Mouse (Mus musculus): ENCODE data around the gene Hnf1b. TPM values are rescaled to one million over a fixed set of nuclear protein-coding genes. Genes with fewer than 3 reads are reported as not detected.

Gene Hnf1b
- not detected for total RNA-seq (2022)

DNA sequence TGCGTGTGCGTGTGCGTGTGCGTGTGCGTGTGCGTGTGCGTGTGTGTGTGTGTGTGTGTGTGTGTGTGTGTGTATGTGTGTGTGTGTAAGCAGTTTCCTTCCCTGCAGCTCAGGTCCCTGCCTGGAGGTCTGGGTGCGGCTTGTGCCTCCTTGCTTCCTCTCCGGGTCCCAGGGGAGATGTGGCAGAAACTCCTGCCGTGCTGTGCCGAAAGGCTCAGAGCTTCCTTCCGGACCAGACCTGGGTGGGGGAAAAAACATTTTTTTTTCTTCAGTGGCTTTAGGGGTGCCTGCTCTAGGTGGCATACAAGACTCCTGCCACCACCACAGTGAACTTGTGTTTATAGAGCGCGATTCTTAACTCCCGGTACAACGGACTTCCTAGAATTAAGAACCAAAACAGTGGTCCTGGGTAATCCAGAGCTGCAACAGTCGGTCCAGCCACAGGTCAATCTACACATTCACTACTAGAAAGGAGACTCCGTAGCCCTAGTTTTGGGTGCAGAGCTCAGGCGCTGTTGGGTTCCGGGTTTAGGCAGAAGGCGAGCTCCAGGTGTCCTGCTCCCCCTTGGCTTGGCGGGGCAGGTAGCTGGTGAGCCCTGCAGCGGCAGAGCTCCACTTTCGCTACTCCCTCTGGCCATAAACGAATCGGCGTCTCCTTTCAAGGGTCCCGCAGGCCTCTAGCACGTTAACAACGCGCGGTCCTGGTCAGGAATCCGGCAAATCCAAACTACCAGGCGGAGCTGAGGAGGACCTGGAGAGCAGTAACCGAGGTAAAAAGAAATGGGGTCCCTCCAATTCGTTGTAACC, at the start of gene Hnf1b:
Gene Hnf1b, plus strand, starts transcription at position 535 of the 807 bp plus-strand sequence.
- DNase-seq (ENCODE audit: low spot score in 2 of 2): no peak

DNA sequence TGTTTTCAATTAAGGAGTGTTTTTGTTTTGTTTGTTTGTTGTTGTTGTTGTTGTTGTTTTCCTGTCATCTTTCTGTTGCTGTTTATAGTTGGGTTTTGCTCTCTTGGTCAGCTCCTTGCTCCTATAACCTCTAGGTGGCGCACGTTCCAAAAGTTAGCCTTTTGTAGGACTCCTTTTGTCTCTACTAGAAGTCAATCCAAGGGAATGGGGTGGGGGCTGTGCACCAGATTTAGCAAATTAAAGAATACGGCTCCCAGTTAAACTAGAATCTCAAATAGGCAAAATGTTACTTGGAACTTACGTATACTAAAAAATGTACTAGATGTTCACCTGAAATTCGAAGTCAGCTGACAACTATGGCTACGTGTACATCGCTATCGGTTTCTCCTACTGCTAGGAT, 47.7 kb upstream of the Hnf1b start:
- no peak for DNase-seq (ENCODE audit: low spot score in 2 of 2)

DNA sequence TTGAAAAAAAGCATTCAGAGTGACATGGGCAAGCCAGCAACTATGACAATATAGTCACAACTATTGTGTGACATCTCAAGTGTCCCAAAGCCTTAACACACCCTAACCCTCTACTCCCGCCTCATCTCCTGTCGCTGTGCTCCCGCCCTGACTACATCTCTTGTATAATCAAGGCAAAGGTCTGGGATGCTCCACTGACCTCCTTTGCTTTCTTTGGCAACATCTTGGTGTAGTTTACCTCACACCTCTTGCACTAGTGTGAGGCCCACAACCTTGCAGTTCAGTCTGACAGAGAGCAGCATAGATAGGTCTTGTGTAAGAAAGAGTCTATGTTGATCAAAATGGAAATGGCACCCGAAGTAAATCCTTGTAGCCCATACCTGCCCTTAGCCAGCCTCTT, 47.3 kb upstream of the Hnf1b start:
- no peak for DNase-seq (ENCODE audit: low spot score in 2 of 2)

DNA sequence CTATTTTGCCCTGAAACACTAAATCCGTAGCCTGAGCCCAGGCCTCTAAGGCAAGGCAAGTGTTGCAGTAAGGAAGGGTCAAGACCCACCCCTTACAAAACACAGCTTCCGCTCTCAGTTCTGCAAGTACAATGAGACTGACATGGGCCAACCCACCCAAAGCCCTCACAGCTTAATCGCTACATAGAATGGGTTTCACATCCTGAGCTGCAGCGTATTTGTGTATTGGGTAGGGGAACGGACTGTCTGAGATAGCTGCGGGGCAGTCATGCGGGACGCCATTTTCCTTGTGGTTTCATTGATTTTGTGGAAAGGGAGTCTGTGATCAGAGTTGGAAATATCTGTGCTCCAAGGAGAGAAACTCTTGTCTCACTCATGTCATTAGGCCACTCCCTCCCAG, 39.4 kb upstream of the Hnf1b start:
- no peak for DNase-seq (ENCODE audit: low spot score in 2 of 2)

DNA sequence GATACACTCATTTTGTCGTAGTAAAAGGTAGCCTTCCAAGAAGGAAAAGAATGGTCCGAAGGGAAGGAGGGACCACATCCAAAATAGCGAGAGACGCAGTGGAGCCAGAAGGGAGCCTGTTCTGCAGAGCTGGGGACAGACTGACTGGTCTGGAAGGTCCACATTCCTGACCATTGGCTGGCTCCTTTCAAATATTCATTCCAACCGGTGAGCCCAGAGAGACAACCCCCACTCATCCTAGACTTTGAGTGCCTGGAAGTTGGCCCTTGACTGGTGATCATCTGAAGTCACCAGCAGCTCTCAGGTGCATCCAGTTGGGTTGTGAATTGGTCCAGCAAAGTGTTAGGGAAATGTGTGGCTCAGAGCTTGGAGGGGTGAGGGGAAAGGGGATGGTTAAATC, 34.7 kb upstream of the Hnf1b start:
- no peak for DNase-seq (ENCODE audit: low spot score in 2 of 2)

DNA sequence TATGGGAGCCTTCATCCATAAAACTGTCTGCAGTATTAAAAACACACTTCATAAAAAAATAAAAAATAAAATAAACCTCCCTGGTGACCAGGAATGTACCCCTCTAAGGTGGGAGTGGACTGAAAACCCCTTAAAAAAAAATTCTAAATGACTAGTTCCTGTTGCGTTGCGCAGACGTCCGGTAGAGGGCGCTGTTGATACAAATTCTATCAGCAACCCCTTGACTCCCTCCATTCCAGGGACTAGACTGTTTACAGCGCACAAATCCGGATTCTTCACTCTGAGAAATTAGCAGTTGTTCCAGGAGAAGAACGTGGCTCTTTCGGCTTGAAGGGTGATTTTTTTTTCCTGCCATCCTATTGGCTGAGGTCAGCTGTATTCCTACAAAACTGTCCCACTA, 34.2 kb upstream of the Hnf1b start:
- DNase-seq (ENCODE audit: low spot score in 2 of 2): peak in 1 of 2 experiments; percentile 19

DNA sequence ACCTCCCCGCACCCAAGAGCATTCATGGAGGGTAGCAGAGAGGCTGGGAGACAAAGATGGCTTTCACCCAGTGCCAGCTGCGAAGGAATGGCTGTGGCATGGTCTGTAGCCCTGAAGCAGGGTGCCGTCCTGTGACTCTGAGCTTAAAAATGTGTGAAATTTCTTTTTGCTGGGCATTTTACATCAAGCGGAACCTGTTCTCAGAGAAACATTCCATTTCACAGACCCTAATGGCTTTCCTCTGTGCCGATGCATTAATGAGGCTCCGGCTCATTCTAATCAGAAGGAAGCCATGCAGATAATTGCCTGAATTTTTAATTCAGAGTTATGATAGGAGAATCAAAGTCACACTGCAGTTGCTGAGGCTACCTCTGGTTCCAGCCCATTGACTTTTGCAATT, 32.8 kb upstream of the Hnf1b start:
- no peak for DNase-seq (ENCODE audit: low spot score in 2 of 2)

DNA sequence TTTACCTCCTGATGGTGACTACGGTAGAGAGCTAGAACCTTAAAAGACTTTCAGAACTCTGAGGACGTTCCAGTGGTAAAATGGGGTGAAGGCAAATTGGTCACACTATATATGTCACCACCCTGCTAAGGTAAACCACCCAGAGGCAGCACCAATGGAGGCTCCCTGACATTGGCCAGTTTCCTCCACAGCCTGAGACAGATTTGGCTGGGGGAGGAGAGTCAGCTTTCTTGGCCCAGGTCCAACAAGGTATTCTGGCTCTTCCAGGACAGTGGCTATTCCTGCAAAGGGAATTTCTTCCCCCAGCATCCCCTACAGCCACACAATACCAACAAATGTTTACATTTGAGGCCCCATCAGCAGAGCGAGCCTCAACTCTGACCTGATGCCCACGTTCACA, 31.9 kb upstream of the Hnf1b start:
- no peak for DNase-seq (ENCODE audit: low spot score in 2 of 2)

DNA sequence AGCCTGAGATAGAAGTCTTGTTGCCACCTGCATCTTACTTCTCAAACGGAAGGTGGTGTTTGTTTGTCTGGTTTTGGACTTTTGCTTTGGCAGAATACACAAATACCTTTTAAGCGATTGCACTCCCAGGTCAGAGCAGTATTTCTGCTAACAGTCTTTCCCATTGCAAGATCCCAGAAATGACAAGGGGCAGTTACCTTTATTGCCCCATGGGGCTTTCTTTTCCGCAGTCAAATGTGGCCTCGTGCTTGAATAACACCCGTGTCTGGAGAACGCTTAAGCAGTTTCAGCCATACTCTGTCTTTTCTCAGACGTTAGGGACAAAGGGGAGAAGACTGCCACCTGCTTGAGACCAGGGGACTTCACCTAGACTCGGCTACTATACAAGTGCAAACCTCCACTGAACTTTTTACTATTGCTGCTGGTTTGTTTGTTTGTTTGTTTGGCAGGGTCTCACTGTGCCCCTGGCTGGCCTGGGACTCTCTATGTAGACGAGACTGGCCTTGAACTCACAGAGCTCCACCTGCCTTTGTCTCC, 31.2 kb upstream of the Hnf1b start:
- DNase-seq (ENCODE audit: low spot score in 2 of 2): no peak

DNA sequence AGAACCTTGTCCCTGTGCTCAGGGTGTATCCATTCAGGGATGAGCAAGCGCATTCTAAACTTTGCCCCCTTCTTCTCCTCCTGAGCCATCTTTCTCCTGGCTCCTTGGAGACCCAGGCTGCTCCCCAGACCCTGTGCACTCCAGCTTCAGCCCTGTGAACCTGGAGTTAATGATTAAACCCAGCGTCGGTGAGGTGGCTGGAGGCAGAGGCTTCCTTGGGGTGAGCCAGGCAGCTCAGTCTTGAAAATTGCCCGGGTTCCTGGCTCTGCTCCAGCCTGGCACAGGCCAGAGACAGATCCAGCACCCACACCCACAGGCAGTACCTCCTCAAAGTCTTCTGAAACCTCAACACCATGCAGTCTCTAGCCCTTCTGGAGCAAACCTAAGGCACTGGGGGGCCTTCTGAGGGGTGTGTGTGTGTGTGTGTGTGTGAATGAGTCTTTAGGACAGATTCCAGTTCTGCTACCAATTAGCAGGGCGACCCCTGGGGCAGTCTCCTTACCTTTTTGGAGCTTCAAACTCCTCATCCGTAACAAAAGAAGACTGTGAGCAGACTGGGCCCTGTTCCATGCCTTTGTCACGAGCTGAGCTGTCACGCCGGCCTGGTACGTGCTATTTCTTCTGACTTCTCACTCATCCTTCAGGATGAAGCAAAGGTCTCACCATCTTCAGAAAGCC, 29.9 kb upstream of the Hnf1b start:
- DNase-seq (ENCODE audit: low spot score in 2 of 2): no peak

DNA sequence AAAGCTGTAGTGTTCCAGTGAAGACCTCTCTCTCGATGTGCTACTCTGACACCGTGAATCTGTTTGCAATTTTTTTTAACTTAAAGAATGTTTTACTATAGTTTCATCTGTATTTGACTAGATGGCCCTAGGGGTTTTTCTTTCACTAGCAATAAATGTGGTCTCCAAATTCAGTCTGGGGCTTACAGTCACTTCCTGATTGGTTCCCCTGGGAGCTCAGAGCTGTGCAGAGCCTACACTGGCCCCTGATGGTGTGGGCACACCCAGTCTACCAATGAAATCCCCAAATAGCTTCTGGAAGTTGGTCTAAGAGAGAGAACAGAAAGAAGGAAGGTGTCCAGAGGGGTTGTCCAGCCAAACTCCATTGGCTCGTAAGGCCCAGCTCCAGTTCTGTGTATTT, 23.7 kb upstream of the Hnf1b start:
- DNase-seq (ENCODE audit: low spot score in 2 of 2): no peak

DNA sequence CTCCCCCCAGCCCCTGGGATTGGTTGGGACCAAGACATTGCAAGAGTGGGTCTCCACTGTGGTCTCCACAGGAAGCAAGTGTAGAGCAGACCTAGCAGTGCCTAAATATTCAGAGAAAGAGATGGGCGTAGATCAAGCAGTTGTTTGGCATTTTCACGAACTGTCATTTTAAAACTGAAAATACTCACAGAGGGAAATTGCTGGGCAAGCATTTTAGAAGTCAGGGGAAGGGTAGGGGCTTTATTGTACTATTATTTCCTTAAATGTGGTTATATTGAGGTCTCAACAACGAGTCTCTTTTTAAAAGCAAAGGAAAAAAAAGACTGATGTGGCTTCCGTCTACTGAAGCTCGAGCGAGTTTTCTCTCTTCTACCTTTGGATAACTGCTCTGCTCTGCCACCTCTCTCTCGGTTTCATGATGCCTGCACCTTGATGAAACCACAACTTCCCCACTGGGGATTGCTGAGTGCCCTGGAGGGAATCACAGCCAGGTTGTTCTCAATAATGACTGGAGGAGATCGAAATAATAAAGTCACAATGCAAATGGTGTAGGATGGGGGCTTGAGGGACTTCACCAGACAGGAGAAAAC, 21.2 kb upstream of the Hnf1b start:
- DNase-seq (ENCODE audit: low spot score in 2 of 2): no peak

DNA sequence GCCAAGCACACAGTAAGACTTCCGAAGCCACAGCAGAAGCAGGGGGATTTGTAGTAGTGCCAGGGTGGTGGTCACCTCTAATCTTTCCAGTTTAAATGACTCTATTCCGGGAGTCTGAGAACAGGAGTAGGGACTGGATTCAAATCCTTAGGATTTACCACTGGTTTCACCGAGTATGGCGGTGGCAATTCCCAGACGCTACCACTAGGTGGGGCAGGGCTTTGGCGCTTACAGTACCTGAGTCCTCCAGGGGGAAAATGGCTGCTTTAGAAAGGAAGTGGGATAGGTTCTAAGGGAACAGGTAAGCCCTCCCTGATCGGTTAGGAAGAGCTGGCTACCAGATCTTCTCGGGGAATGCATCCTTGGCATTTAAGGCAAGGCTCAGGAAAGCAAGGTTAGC, 17.5 kb upstream of the Hnf1b start:
- DNase-seq (ENCODE audit: low spot score in 2 of 2): no peak

DNA sequence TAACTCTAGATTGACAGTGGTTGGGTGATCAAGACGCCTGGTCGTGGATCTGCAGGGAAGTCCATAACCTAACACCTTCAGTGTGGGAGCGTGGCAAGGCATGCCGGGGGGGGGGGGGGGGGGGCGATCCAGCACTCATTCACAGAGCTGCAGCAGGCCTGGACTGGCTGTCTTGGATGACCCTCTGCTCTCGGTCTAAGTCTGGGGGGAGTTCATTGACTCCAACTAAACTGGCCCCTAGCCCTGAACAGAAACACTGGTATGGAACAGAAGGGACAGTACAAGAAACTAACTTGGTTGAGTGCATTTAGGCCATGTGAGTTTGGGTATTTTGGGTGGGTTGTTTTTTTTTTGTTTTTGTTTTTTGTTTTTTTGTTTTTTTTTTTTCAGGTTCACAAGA, 16.3 kb upstream of the Hnf1b start:
- no peak for DNase-seq (ENCODE audit: low spot score in 2 of 2)

DNA sequence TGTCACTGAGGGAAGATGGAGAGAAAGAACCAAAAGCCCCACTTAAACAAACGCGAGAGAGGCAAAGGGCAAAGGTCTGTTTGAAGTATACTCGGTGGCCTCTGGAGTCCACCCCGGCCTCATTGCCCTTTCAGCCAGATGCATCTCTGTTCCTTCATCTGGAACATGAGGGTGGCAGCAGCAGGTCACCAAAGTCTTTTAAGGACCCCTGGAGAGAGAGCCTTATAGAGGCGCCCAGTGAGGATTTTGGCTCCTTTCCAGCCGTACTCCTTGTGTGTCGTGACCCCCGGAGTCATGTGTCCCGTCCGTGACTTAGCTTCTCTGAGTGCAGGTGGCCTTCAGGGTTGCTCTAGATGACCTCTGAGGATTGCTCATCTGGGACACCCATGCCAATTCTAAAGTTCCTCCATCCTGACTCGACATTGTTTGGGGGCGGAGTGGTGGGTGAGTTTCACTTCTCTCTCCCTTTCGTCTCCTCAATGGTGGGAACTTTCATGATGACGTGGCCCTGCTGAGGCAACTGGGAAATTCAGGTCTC, 15.8 kb upstream of the Hnf1b start:
- no peak for DNase-seq (ENCODE audit: low spot score in 2 of 2)

DNA sequence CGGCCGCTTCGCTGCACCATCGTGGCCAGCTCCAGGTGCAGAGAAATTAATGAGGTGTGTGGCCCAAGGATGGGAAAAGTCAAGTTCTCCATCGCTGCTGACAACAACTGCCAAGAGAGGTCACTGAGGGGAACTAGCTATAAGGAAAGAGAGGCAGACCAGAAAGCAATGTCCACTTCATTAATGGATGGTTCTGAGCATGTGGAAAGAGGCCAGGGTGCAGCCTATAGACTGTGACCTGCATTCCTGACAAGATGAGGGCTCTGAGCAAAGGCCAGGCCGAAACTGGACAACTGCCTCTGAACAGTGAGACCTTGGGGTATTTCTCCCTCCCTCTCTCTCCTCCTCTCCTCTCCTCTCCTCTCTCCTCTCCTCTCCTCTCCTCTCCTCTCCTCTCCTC, 10.4 kb upstream of the Hnf1b start:
- DNase-seq (ENCODE audit: low spot score in 2 of 2): no peak

DNA sequence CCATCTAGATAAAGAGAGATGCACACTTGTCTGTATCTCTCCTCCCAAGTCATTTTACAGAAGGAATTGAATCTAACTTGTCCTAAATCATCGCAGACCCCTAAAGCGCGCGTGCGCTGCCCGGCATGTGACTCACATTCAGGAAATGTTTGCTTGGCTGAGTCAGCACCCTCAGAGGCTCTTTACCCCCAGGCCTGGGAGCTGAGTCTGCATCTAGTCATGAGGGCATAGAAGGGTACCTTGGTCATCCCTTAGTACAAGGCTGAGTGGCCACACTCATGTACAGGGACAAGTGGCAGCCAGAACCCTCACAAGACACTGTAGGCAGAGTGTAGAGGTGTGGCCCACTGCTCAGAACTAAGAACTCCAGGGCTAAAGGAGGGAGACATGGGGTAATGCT, 6.3 kb upstream of the Hnf1b start:
- DNase-seq (ENCODE audit: low spot score in 2 of 2): no peak

DNA sequence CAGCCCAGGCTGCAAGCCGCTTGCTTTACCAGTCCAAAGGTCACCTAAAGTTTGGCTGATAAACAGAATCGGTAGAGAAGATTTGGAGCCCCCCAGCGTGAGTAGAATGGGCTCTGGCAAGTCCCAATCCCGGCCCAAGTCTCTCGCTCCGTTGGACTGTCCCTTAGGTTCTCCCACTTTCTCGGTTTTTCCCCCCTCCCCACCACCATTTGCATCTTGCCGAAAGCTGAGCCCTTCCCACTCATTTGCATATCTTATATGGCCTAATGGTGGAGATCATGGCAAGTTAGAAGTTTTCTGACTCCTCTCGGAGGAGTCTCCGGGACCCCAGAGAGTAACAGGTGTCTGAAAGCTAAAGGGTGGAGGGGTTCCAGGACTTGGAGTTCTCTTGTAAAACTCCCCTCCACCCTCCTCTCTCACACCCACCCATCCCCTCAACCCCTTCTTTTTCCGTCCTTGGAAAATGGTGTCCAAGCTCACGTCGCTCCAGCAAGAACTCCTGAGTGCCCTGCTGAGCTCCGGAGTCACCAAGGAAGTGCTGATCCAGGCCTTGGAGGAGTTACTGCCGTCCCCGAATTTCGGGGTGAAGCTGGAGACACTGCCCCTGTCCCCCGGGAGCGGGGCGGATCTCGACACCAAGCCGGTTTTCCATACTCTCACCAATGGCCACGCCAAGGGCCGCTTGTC, 866 bp downstream of the Hnf1b start:
- DNase-seq (ENCODE audit: low spot score in 2 of 2): no peak

DNA sequence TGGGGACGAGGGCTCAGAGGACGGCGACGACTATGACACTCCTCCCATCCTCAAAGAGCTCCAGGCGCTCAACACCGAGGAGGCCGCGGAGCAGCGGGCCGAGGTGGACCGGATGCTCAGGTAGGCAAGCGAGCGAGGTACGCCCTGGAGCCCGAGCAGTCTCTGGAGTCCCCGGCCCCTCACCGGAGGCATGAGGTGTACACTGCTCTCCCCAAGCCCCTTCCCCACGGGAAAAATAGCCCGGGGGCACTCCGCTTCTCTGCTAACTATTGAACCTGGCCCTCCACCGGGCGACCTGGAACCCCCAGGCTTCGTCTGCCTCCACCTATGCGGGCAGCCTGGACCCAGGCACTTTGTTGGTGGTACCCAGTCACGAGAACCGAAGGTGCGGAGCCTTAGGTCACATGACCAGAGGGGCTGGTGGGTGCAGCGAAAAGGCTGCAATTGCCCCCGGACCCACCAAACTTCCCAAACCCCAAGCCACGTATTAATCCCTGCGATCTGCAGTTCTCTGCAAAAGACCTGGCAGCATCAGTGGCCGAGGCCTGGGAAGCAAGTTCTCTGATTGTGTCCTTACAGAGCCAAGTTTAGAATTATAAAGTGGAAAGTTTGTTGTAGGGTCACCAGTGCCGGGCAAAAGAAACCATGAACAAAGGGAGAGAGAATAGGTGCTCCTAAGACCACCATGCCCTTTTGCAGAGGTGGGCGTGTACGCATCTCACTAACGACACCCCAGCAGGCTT, 1.6 kb downstream of the Hnf1b start:
- no peak for DNase-seq (ENCODE audit: low spot score in 2 of 2)

DNA sequence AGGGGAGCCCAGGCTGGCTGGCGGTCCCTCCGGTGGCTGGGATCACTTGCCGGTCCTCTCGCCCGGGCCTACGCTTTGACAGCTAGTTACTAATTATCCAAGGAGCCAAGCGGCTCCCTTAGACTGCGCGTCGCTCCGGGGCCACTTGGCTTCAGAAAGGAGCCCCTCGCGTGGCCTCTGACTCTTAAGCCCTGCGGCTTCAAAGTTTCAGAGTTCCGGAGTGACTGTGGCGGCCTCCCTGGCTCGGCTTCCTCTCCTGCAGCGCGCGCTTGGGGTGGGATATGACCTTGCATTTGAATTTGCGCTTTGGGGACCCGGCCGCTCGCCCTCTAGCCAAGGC, 2.1 kb downstream of the Hnf1b start:
- no peak for DNase-seq (ENCODE audit: low spot score in 2 of 2)
